Comparison of ENCODE assay signal across 11 mouse cellular contexts in genomic region chr12:80598236-80598635, GRCm38 (mm10). TPM values are rescaled to one million over a fixed set of nuclear protein-coding genes. Genes with fewer than 3 reads are reported as not detected.
A peak's percentile ranks its signal among the peaks of the same experiment; 100 is the strongest.
DNase-seq lines count a peak whose midpoint lies in the region; ATAC-seq and TF ChIP-seq lines count a peak whose summit lies in the region.
"Had no signal": no experiment of that assay in that cellular context is flagged by ENCODE, and none has a peak within 500 bp of the region (broad histone marks: within the 10 kb centered on the region; RNA-seq: fewer than 3 reads in every experiment).

No protein-coding gene starts in this region.

- H3K36me3 ChIP-seq in embryonic facial prominence, embryonic 14.5 days (ENCODE audit: control insufficient read depth, insufficient read depth, low read length) = no peaks in the 10 kb centered on the region
- H3K36me3 ChIP-seq in embryonic facial prominence, embryonic 10.5 days (replicated peaks) = peaks cover 17% of the 10 kb centered on the region; the same call in 1 of the 2 replicates
- H3K36me3 ChIP-seq in kidney, postnatal 0 days (ENCODE audit: insufficient read depth, low read length) = no peaks in the 10 kb centered on the region
- H3K36me3 ChIP-seq in forebrain, embryonic 15.5 days = 0 out of 2 replicates have a peak, but pooled peaks cover 2% of the 10 kb centered on the region
- H3K36me3 ChIP-seq in midbrain, embryonic 15.5 days (replicated peaks) = 0 out of 2 replicates have a peak, but pooled peaks cover 2% of the 10 kb centered on the region

- H3K4me2 ChIP-seq in embryonic facial prominence, embryonic 14.5 days (ENCODE audit: low read depth, low read length) = no peak overlapping the region
- H3K4me2 ChIP-seq in kidney, postnatal 0 days (ENCODE audit: low read length) = no peak overlapping the region
- no peak overlapping the region for H3K4me2 ChIP-seq in forebrain, embryonic 15.5 days (replicated peaks)
- H3K4me2 ChIP-seq in midbrain, embryonic 15.5 days = no peak overlapping the region
- H3K4me2 ChIP-seq: liver, embryonic 11.5 days had no signal

- DNase-seq in embryonic facial prominence, embryonic 14.5 days (ENCODE audit: low spot score) = no peak
- no peak for DNase-seq in embryonic facial prominence, embryonic 10.5 days (ENCODE audit: low spot score)
- no peak for DNase-seq in kidney, postnatal 0 days (ENCODE audit: low spot score)
- DNase-seq in kidney, postnatal 10 days = no peak
- DNase-seq in spleen, adult 12 weeks (ENCODE audit: low spot score) = no peak
- no peak for DNase-seq in ovary, postnatal 10 days (ENCODE audit: low spot score)
- DNase-seq: thymus, postnatal 4 days had no signal

- ATAC-seq in embryonic facial prominence, embryonic 14.5 days (ENCODE audit: low read depth) = no peak
- ATAC-seq in kidney, postnatal 0 days (replicated peaks; ENCODE audit: low FRiP score, low read depth) = no peak
- 0 out of 2 replicates have a peak, but pooled peaks have one; percentile 4 for ATAC-seq in forebrain, embryonic 15.5 days (replicated peaks)
- ATAC-seq in midbrain, embryonic 15.5 days (replicated peaks) = no peak
- ATAC-seq: activated CD4-positive, CD25-positive, alpha-beta regulatory T cell, adult 4 months had no signal

- H3K9ac ChIP-seq in embryonic facial prominence, embryonic 14.5 days (ENCODE audit: low read depth, low read length) = no peak overlapping the region
- no peak overlapping the region for H3K9ac ChIP-seq in kidney, postnatal 0 days (ENCODE audit: low read depth, low read length)
- no peak overlapping the region for H3K9ac ChIP-seq in forebrain, embryonic 15.5 days (replicated peaks)
- H3K9ac ChIP-seq in midbrain, embryonic 15.5 days = no peak overlapping the region

- H3K27me3 ChIP-seq in embryonic facial prominence, embryonic 14.5 days (replicated peaks; ENCODE audit: control insufficient read depth, insufficient read depth, low read length) = no peaks in the 10 kb centered on the region
- no peaks in the 10 kb centered on the region for H3K27me3 ChIP-seq in embryonic facial prominence, embryonic 10.5 days (replicated peaks; ENCODE audit: low read depth, poor library complexity, severe bottlenecking)
- no peaks in the 10 kb centered on the region for H3K27me3 ChIP-seq in kidney, postnatal 0 days (ENCODE audit: insufficient read depth, low read length)
- no peaks in the 10 kb centered on the region for H3K27me3 ChIP-seq in forebrain, embryonic 15.5 days
- H3K27me3 ChIP-seq in midbrain, embryonic 15.5 days (replicated peaks) = no peaks in the 10 kb centered on the region

- H3K4me1 ChIP-seq in embryonic facial prominence, embryonic 14.5 days (ENCODE audit: control insufficient read depth, insufficient read depth, low read length) = no peaks in the 10 kb centered on the region
- H3K4me1 ChIP-seq in embryonic facial prominence, embryonic 10.5 days = peaks cover 7% of the 10 kb centered on the region
- peaks cover 9% of the 10 kb centered on the region; the same call in 1 of the 2 replicates for H3K4me1 ChIP-seq in kidney, postnatal 0 days (replicated peaks; ENCODE audit: insufficient read depth, low read length)
- peaks cover 6% of the 10 kb centered on the region; the same call in 1 of the 2 replicates for H3K4me1 ChIP-seq in forebrain, embryonic 15.5 days
- no peaks in the 10 kb centered on the region for H3K4me1 ChIP-seq in midbrain, embryonic 15.5 days

- 25% methylated on average over 7 of the region's 7 CpGs for WGBS in embryonic facial prominence, embryonic 14.5 days
- WGBS in embryonic facial prominence, embryonic 10.5 days = 35% methylated on average over 7 of the region's 7 CpGs
- 33% methylated on average over 7 of the region's 7 CpGs for WGBS in kidney, postnatal 0 days
- 44% methylated on average over 7 of the region's 7 CpGs for WGBS in forebrain, embryonic 15.5 days
- WGBS in midbrain, embryonic 15.5 days = 35% methylated on average over 7 of the region's 7 CpGs

- no peak for TF ChIP-seq CTCF in kidney, postnatal 0 days (IDR thresholded peaks at IDR 0.05; ENCODE audit: low read depth)

- H3K4me3 ChIP-seq in embryonic facial prominence, embryonic 14.5 days (ENCODE audit: low read depth, low read length) = no peak overlapping the region
- no peak overlapping the region for H3K4me3 ChIP-seq in embryonic facial prominence, embryonic 10.5 days
- no peak overlapping the region for H3K4me3 ChIP-seq in kidney, postnatal 0 days (replicated peaks; ENCODE audit: low read depth, low read length)
- no peak overlapping the region for H3K4me3 ChIP-seq in forebrain, embryonic 15.5 days
- no peak overlapping the region for H3K4me3 ChIP-seq in midbrain, embryonic 15.5 days

- H3K9me3 ChIP-seq in embryonic facial prominence, embryonic 14.5 days (ENCODE audit: control insufficient read depth, low read length) = no peaks in the 10 kb centered on the region
- no peaks in the 10 kb centered on the region for H3K9me3 ChIP-seq in embryonic facial prominence, embryonic 10.5 days
- H3K9me3 ChIP-seq in kidney, postnatal 0 days (replicated peaks; ENCODE audit: low read length) = no peaks in the 10 kb centered on the region
- no peaks in the 10 kb centered on the region for H3K9me3 ChIP-seq in forebrain, embryonic 15.5 days
- H3K9me3 ChIP-seq in midbrain, embryonic 15.5 days = no peaks in the 10 kb centered on the region

- peak overlapping the region; percentile 33; the same call in 1 of the 2 replicates for H3K27ac ChIP-seq in embryonic facial prominence, embryonic 14.5 days (replicated peaks; ENCODE audit: low read depth, low read length)
- no peak overlapping the region for H3K27ac ChIP-seq in embryonic facial prominence, embryonic 10.5 days (replicated peaks)
- peak overlapping the region; percentile 42; the same call in 1 of the 2 replicates for H3K27ac ChIP-seq in kidney, postnatal 0 days
- H3K27ac ChIP-seq in forebrain, embryonic 15.5 days (replicated peaks) = peak overlapping the region; percentile 52
- H3K27ac ChIP-seq in midbrain, embryonic 15.5 days = peak overlapping the region; percentile 6; the same call in 1 of the 2 replicates

RNA-seq across cellular contexts. Expression of gene Slc39a9, which starts 45.4 kb away (rescaled TPM):
- polyA plus RNA-seq in embryonic facial prominence, embryonic 14.5 days (2014; fragmentation: Nextera tagmentation; extraction: Ambion mirVana) = 25.0 and 26.7 TPM in 2 replicates
- 24.6 and 25.7 TPM in 2 replicates for polyA plus RNA-seq in embryonic facial prominence, embryonic 10.5 days (2016; fragmentation: Nextera tagmentation; extraction: Ambion mirVana)
- polyA plus RNA-seq in kidney, postnatal 0 days (2015; fragmentation: Nextera tagmentation; extraction: Ambion mirVana) = 21.1 and 21.2 TPM in 2 replicates
- polyA plus RNA-seq in forebrain, embryonic 15.5 days (2015; fragmentation: Nextera tagmentation; extraction: Ambion mirVana) = 25.4 and 26.0 TPM in 2 replicates
- polyA plus RNA-seq in midbrain, embryonic 15.5 days (2015; fragmentation: Nextera tagmentation; extraction: Ambion mirVana) = 24.3 and 27.5 TPM in 2 replicates

RNA-seq across cellular contexts. Expression of gene Erh, which starts 45.9 kb away (rescaled TPM):
- 209 and 259 TPM in 2 replicates for polyA plus RNA-seq in embryonic facial prominence, embryonic 14.5 days (2014; fragmentation: Nextera tagmentation; extraction: Ambion mirVana)
- 502 and 512 TPM in 2 replicates for polyA plus RNA-seq in embryonic facial prominence, embryonic 10.5 days (2016; fragmentation: Nextera tagmentation; extraction: Ambion mirVana)
- polyA plus RNA-seq in kidney, postnatal 0 days (2015; fragmentation: Nextera tagmentation; extraction: Ambion mirVana) = 210 and 215 TPM in 2 replicates
- 315 and 344 TPM in 2 replicates for polyA plus RNA-seq in forebrain, embryonic 15.5 days (2015; fragmentation: Nextera tagmentation; extraction: Ambion mirVana)
- polyA plus RNA-seq in midbrain, embryonic 15.5 days (2015; fragmentation: Nextera tagmentation; extraction: Ambion mirVana) = 292 and 300 TPM in 2 replicates
